Mouse (Mus musculus): ENCODE measurements at regions not wholly inside any gene's neighbourhood (a gene's known extent, or its start where the extent isn't known, plus 50 kb on each side); places are given as distances from the start of the nearest gene placed in this dataset.

DNA sequence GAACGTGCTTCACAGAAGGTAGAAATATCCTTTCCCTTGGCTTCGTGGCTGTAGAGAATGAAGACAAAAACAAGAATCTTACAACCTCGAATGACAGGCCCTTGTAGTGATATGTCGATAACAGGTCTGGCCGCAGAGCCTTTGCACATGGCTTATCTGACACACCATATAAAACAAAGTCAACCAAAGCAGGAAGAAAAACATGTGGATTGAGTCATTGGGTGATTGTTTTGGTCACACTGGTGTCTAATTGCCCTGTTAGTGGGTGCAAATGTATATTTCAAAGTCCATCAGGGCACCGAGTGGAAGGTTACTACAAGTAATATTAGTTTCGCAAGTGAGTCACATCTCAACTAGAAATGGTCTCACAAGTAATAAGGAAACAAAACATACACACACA is 569.9 kb upstream of the Itga1 start:
- no peak for DNase-seq

DNA sequence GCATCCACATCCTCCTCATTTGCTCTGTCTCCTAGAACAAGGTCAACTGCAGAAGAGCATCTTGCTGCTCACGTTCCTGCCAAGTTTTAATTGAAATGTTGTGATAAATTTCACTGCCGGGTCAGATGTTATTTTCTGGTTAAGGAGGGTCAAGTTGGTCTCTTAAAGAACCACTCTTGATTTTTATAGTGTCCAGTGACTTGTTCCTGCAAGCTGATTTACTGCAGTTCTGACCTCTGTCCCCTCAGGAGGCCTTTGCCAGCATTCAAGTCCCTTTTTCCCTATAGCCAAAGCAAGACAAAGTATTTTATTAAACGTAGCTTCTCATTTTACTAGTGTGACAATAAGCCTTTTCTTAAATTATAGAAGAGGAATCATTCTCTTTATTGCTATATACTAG is 567.8 kb upstream of the Itga1 start:
- no peak for DNase-seq

GRCm38 (mm10) chr13:115655134-115655533 is 553.4 kb upstream of the Itga1 start:
- DNase-seq = no peak

DNA sequence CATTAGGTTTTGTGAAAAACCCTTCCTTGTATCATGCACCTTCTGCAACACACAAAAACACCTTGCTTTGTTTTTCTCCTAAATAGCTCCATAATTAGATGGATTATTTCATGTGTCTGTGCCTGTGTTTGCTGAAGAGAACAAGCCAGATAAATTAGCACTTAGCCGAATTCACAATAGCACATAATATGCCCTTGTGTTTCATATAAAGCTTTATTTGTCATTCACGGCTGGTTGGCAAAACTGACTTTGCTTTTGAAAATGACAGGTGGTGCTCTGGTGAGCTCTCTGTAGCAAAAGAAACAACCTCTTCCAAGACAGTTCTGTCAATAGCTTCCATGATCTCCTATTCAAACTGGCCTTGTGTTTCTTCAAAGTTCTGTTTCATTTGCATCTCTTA is 551.2 kb upstream of the Itga1 start:
- no peak for DNase-seq

- DNase-seq = no peak
Measured at GRCm38 (mm10) chr13:115652352-115652751, 550.6 kb upstream of the Itga1 start.

- DNase-seq = no peak
Measured at GRCm38 (mm10) chr13:115631410-115632105, 529.8 kb upstream of the Itga1 start.

- DNase-seq = no peak
Measured at GRCm38 (mm10) chr13:115630603-115631002, 528.8 kb upstream of the Itga1 start.

GRCm38 (mm10) chr13:115613174-115613573 is 511.4 kb upstream of the Itga1 start:
- no peak for DNase-seq

- no peak for DNase-seq
Measured at GRCm38 (mm10) chr13:115606441-115606840, 504.7 kb upstream of the Itga1 start.

- no peak for DNase-seq
Measured at GRCm38 (mm10) chr13:115595126-115595671, 493.4 kb upstream of the Itga1 start.

DNA sequence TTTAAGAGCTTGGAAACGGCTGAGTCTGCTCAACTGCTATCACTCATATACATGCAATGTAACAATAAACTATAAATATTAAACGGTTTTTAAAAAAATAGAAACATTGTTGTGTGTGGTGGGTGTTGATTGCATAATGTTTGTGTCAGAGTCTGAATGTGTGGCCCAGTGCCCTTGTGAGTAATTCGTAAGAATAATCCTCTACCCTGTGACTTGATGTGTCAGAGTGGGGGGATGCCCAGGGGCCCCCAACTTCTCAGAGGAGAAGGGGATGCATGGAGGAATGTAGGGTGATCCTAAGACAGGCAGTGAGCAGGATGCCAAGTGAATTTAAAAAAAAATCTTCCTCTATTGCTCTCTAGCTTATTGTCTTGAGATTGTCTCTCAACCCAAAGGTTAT is 474.2 kb upstream of the Itga1 start:
- DNase-seq = no peak

DNA sequence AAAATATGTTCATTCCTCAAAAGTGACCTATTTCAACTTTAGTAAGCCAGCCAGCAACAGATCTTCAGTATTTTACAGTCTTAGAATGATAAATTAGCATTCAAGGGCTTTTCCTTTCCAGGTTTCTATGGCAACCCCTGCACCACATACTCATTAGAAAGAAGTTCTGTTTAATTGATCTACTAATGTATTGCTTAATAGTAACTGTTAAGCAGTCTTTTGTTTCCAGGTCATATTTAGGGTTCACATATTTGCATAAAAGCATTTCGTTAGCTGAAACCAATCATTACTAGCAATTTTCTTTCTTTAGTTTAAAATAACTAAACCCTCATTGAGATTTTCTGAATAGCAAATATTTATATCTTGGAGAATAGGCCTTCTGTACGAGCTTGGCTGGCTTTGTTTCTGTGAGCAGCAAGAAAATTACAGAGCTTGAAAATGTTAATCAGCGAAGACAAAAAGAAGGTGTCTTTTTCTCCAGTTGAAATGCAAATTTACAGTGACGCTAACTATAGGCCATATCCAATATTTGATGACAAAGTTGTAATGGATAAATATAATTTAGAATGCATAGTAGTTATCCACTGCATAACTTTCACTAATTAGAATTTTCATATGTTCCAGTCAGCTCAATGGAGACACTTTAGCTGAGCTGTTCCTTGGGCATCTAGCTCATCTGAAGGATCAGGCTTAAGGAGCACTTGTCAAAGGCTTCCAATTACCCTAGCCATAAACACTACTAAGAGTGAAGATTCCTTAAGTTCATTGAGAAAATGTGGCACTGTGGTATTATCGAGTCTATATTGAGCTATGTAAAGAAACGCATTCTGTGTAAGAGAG is 473.5 kb upstream of the Itga1 start:
- no peak for DNase-seq

- DNase-seq = no peak
Measured at GRCm38 (mm10) chr13:115541167-115541566, 439.4 kb upstream of the Itga1 start.

- no peak for DNase-seq
Measured at GRCm38 (mm10) chr13:115535900-115536299, 434.1 kb upstream of the Itga1 start.

- DNase-seq = no peak
Measured at GRCm38 (mm10) chr13:115513914-115514313, 412.1 kb upstream of the Itga1 start.

- DNase-seq = no peak
Measured at GRCm38 (mm10) chr13:115512214-115512613, 410.4 kb upstream of the Itga1 start.

GRCm38 (mm10) chr13:115508646-115509045 is 406.9 kb upstream of the Itga1 start:
- no peak for DNase-seq

GRCm38 (mm10) chr13:115494399-115494798 is 392.6 kb upstream of the Itga1 start:
- no peak for DNase-seq

GRCm38 (mm10) chr13:115475861-115476260 is 374.1 kb upstream of the Itga1 start:
- no peak for DNase-seq

- no peak for DNase-seq
Measured at GRCm38 (mm10) chr13:115465689-115466088, 363.9 kb upstream of the Itga1 start.

GRCm38 (mm10) chr13:115451244-115451643 is 349.5 kb upstream of the Itga1 start:
- DNase-seq = no peak

- DNase-seq = no peak
Measured at GRCm38 (mm10) chr13:115427091-115428033, 325.6 kb upstream of the Itga1 start.

Measured in right cerebral cortex, postnatal 14 days (tissue).